Mouse (Mus musculus) cerebellum, adult 2 months (tissue): ENCODE results near the gene S1pr2. TPM values are rescaled to one million over a fixed set of nuclear protein-coding genes. Genes with fewer than 3 reads are reported as not detected.
A peak's percentile ranks its signal among the peaks of the same experiment; 100 is the strongest.

Source experiments
- DNase-seq, 2 experiments: peaks; one replicate each; pipeline ENCODE4 v3.0.0; 2021
- H3K27ac ChIP-seq: fragments of 200-500 bp; 2 replicates; pipeline ENCODE4 v1.5.1; 2012; ENCODE audit warnings: low read length, control low read depth, inconsistent platforms; ENCODE audit not compliant: insufficient read depth
- H3K27me3 ChIP-seq: fragments of 200-500 bp; 2 replicates; pipeline ENCODE4 v1.6.1; 2012; ENCODE audit warnings: inconsistent platforms, mild to moderate bottlenecking, low read length, moderate library complexity; ENCODE audit not compliant: control insufficient read depth, insufficient read depth
- H3K4me1 ChIP-seq: fragments of 200-500 bp; 2 replicates; pipeline ENCODE4 v1.6.1; 2011; ENCODE audit warnings: low read length; ENCODE audit not compliant: control insufficient read depth, insufficient read depth
- H3K4me3 ChIP-seq: fragments of 200-500 bp; replicated peaks from 2 replicates; pipeline ENCODE3; 2011; ENCODE audit warnings: mild to moderate bottlenecking, low read depth, low read length, control low read depth; ENCODE audit not compliant: insufficient read depth
- CTCF ChIP-seq: fragments of 200-500 bp; IDR thresholded peaks from 2 replicates; pipeline ENCODE4 v1.5.1; 2011; ENCODE audit warnings: low read depth, mild to moderate bottlenecking, control low read depth, low read length, moderate library complexity, borderline replicate concordance; ENCODE audit not compliant: insufficient read depth
- POLR2A ChIP-seq: fragments of 200-500 bp; IDR thresholded peaks from 2 replicates; pipeline ENCODE4 v1.6.1; 2011; ENCODE audit warnings: low read length, control low read depth, borderline replicate concordance; ENCODE audit not compliant: insufficient read depth
- WGBS: fragments of 180-500 bp; shearing (Covaris S2); methylation state at CpG from one replicate; pipeline ENCODE4 v1.1.7; 2018; 5-methylcytosine and 5-hydroxymethylcytosine counted together
- polyA plus RNA-seq: library from polyadenylated mRNA; depleted of rRNA; stranded (reverse); fragments of >200 nt; gene quantifications from 2 replicates; pipeline ENCODE4 v1.2.3, GENCODE M21; 2012

The S1pr2 gene
- polyA plus RNA-seq, 1 experiment = 1.8 TPM

- no peak for DNase-seq
- Histone ChIP-seq H3K4me1 (0 out of 2 replicates have a peak, but pooled peaks cover 3% of the 10 kb centered on the region), H3K27ac (no peak overlapping the region), H3K27me3 (no peaks in the 10 kb centered on the region), H3K4me3 (no peak overlapping the region)
- WGBS = 69% methylated on average over 5 of the region's 5 CpGs
- TF ChIP-seq CTCF (no peak), POLR2A (no peak)
These were observed 2.6 kb upstream of the S1pr2 start for GRCm38 (mm10) chr9:20979181-20979580.

- WGBS = 59% methylated on average over 10 of the region's 10 CpGs
- no peak overlapping the region for H3K4me3 ChIP-seq
- H3K4me1 ChIP-seq = 0 out of 2 replicates have a peak, but pooled peaks cover 3% of the 10 kb centered on the region
- no peak for TF ChIP-seq CTCF
- no peaks in the 10 kb centered on the region for H3K27me3 ChIP-seq
- H3K27ac ChIP-seq = no peak overlapping the region
- no peak for DNase-seq
These were observed 2.0 kb upstream of the S1pr2 start for GRCm38 (mm10) chr9:20978409-20979095.

GRCm38 (mm10) chr9:20976961-20977689 is 544 bp upstream of the S1pr2 start:
- no peak for TF ChIP-seq POLR2A
- H3K27ac ChIP-seq = no peak overlapping the region
- WGBS = 4% methylated on average over 4 of the region's 4 CpGs
- no peak for DNase-seq
- peak overlapping the region; percentile 37 for H3K4me3 ChIP-seq
- H3K4me1 ChIP-seq = 0 out of 2 replicates have a peak, but pooled peaks cover 3% of the 10 kb centered on the region
- peaks cover 1% of the 10 kb centered on the region; the same call in 1 of the 2 replicates for H3K27me3 ChIP-seq

- 0 out of 2 replicates have a peak, but pooled peaks cover 3% of the 10 kb centered on the region for H3K4me1 ChIP-seq
- 3% methylated on average over 45 of the region's 45 CpGs for WGBS
These were observed 958 bp downstream of the S1pr2 start for GRCm38 (mm10) chr9:20975431-20976215.

GRCm38 (mm10) chr9:20973682-20974075 is 2.9 kb downstream of the S1pr2 start:
- H3K27me3 ChIP-seq = peaks cover 1% of the 10 kb centered on the region; the same call in 1 of the 2 replicates
- WGBS = 68% methylated on average over 6 of the region's 6 CpGs
- 0 out of 2 replicates have a peak, but pooled peaks cover 3% of the 10 kb centered on the region for H3K4me1 ChIP-seq
- no peak for TF ChIP-seq POLR2A
- no peak for TF ChIP-seq CTCF
- no peak for DNase-seq
- H3K27ac ChIP-seq = no peak overlapping the region
- H3K4me3 ChIP-seq = no peak overlapping the region

More at GRCm38 (mm10) chr9:20975431-20976215, 958 bp downstream of the S1pr2 start:
- no peak for TF ChIP-seq POLR2A
- TF ChIP-seq CTCF = no peak
- Histone ChIP-seq H3K4me3 (peak overlapping the region; percentile 37), H3K27me3 (peaks cover 1% of the 10 kb centered on the region; the same call in 1 of the 2 replicates), H3K27ac (no peak overlapping the region)
- no peak for DNase-seq

- 93% methylated on average over 4 of the region's 4 CpGs for WGBS
- Histone ChIP-seq H3K27me3 (peaks cover 1% of the 10 kb centered on the region; the same call in 1 of the 2 replicates), H3K4me1 (0 out of 2 replicates have a peak, but pooled peaks cover 3% of the 10 kb centered on the region), H3K27ac (no peak overlapping the region), H3K4me3 (no peak overlapping the region)
- TF ChIP-seq POLR2A = no peak
- no peak for TF ChIP-seq CTCF
- DNase-seq = no peak
These were observed 3.4 kb downstream of the S1pr2 start for GRCm38 (mm10) chr9:20973001-20973681.
